Mouse (Mus musculus): ENCODE measurements around the gene Diaph3.

The Diaph3 gene

GRCm38 (mm10) chr14:86656262-86656661 is 484.8 kb downstream of the Diaph3 start:
- DNase-seq (ENCODE audit: low spot score in 2 of 2): no peak

- DNase-seq (ENCODE audit: low spot score in 2 of 2): no peak
Observed at GRCm38 (mm10) chr14:86646499-86647120, 494.4 kb downstream of the Diaph3 start.

- DNase-seq (ENCODE audit: low spot score in 2 of 2): no peak
Observed at GRCm38 (mm10) chr14:86642831-86643241, 498.2 kb downstream of the Diaph3 start.

GRCm38 (mm10) chr14:86641839-86642238 is 499.2 kb downstream of the Diaph3 start:
- DNase-seq (ENCODE audit: low spot score in 2 of 2): no peak

- DNase-seq (ENCODE audit: low spot score in 2 of 2): no peak
Observed at GRCm38 (mm10) chr14:86640086-86640485, 500.9 kb downstream of the Diaph3 start.

GRCm38 (mm10) chr14:86635594-86636140 is 505.4 kb downstream of the Diaph3 start:
- DNase-seq (ENCODE audit: low spot score in 2 of 2): no peak

- DNase-seq (ENCODE audit: low spot score in 2 of 2): no peak
Observed at GRCm38 (mm10) chr14:86635052-86635451, 506.0 kb downstream of the Diaph3 start.

- DNase-seq (ENCODE audit: low spot score in 2 of 2): no peak
Observed at GRCm38 (mm10) chr14:86633799-86634198, 507.2 kb downstream of the Diaph3 start.

GRCm38 (mm10) chr14:86624816-86625425 is 516.1 kb downstream of the Diaph3 start:
- no peak for DNase-seq (ENCODE audit: low spot score in 2 of 2)

- DNase-seq (ENCODE audit: low spot score in 2 of 2): no peak
Observed at GRCm38 (mm10) chr14:86619637-86620036, 521.4 kb downstream of the Diaph3 start.

Measured in heart, adult 9 months (tissue).